Mouse (Mus musculus) embryonic facial prominence, embryonic 14.5 days (tissue): ENCODE data around the gene Svs1. TPM values are rescaled to one million over a fixed set of nuclear protein-coding genes. Genes with fewer than 3 reads are reported as not detected.

Experiments used
- ATAC-seq: fragments of 200-750 bp; cut with Nextera tagmentation; 2 replicates; pipeline ENCODE4 v1.8.0; 2017; ENCODE audit warnings: low read depth, moderate number of reproducible peaks, moderate TSS enrichment
- DNase-seq: peaks from one replicate; pipeline ENCODE4 v3.0.0-alpha.2; 2015; ENCODE audit warnings: low spot score
- H3K27ac ChIP-seq: fragments of 300-500 bp; sonication (generic); replicated peaks from 2 replicates; pipeline ENCODE4 v1.5.1; 2014; ENCODE audit warnings: low read depth, mild to moderate bottlenecking, low read length, moderate library complexity
- H3K27me3 ChIP-seq: fragments of 300-500 bp; sonication (generic); replicated peaks from 2 replicates; pipeline ENCODE4 v1.6.1; 2014; ENCODE audit warnings: low read length; ENCODE audit not compliant: control insufficient read depth, insufficient read depth
- H3K36me3 ChIP-seq: fragments of 300-500 bp; sonication (generic); 2 replicates; pipeline ENCODE4 v1.6.1; 2014; ENCODE audit warnings: low read length, mixed read lengths; ENCODE audit not compliant: control insufficient read depth, insufficient read depth
- H3K4me1 ChIP-seq: fragments of 300-500 bp; sonication (generic); 2 replicates; pipeline ENCODE4 v1.6.1; 2014; ENCODE audit warnings: antibody characterized with exemption, low read length; ENCODE audit not compliant: control insufficient read depth, insufficient read depth
- H3K4me2 ChIP-seq: fragments of 300-500 bp; sonication (generic); 2 replicates; pipeline ENCODE4 v1.6.1; 2014; ENCODE audit warnings: low read depth, mild to moderate bottlenecking, low read length, moderate library complexity, mixed read lengths
- H3K4me3 ChIP-seq: fragments of 300-500 bp; sonication (generic); 2 replicates; pipeline ENCODE4 v1.5.1; 2014; ENCODE audit warnings: low read depth, mild to moderate bottlenecking, low read length
- H3K9ac ChIP-seq: fragments of 300-500 bp; sonication (generic); 2 replicates; pipeline ENCODE4 v1.6.1; 2014; ENCODE audit warnings: low read depth, mild to moderate bottlenecking, low read length, moderate library complexity, mixed read lengths
- H3K9me3 ChIP-seq: fragments of 300-500 bp; sonication (generic); 2 replicates; pipeline ENCODE4 v1.6.1; 2016; ENCODE audit warnings: low read length; ENCODE audit not compliant: control insufficient read depth
- WGBS: fragments of 180-500 bp; shearing (Covaris S2); extraction: QIAGEN DNeasy Blood & Tissue Kit; methylation state at CpG from one replicate; pipeline ENCODE4 v1.1.7; 2014; 5-methylcytosine and 5-hydroxymethylcytosine counted together
- polyA plus RNA-seq: library from polyadenylated mRNA; unstranded; fragments of >200 nt; fragmentation: Nextera tagmentation; extraction: Ambion mirVana; gene quantifications from 2 replicates; pipeline ENCODE4 v1.2.1, GENCODE M21; 2014

The Svs1 gene
- polyA plus RNA-seq, 1 experiment from 2014 or later, result not detected

DNA sequence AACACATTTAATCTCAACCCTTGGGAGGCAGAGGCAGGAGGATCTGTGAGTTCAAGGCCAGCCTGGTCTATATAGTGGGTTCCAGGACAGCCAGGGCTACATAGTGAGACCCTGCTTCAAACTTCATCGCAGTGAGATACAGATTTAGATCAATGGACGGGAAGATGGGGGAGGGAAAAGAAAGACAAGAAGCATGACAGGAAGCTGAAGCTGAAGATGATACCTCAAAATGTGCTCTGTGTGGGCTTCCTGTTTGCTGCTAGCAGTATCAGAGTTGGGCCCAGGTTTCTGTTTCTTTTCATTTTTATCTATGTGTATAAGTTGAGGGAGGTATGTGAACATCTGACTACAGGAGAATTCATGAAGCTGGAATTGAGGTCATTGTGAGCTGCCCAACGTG lies 26.8 kb downstream of the Svs1 start:
- H3K9ac ChIP-seq, result no peak overlapping the region
- H3K27ac ChIP-seq, result no peak overlapping the region
- no peaks in the 10 kb centered on the region for H3K27me3 ChIP-seq
- 77% methylated on average over 3 of the region's 3 CpGs for WGBS
- ATAC-seq (no peak), DNase-seq (no peak)
- H3K4me1 ChIP-seq, result peaks cover 7% of the 10 kb centered on the region; the same call in 1 of the 2 replicates
- no peak overlapping the region for H3K4me3 ChIP-seq
- H3K36me3 ChIP-seq, result no peaks in the 10 kb centered on the region
- H3K4me2 ChIP-seq, result no peak overlapping the region
- H3K9me3 ChIP-seq, result no peaks in the 10 kb centered on the region

DNA sequence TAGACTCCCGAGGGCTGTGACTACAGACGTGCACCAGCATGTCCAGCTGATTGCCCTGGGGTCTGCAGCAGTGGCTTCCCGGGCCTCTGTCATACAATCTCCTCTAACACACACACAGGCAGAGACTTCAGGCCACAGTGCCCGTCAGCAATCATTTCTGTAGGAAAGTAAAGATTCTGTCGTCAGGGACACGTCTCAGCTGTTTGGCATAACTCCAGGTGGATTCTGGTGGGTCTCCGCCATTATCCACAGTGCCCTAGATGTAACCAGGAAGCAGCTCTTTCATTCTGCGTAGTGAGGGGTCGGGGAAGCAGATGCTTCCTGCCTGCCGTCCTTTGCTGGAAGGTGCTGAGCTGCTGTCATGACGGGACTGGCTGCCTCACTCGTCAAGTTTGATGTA lies 30.5 kb downstream of the Svs1 start:
- no peak overlapping the region for H3K4me3 ChIP-seq
- H3K27me3 ChIP-seq, result no peaks in the 10 kb centered on the region
- no peaks in the 10 kb centered on the region for H3K36me3 ChIP-seq
- DNase-seq (peak; percentile 31), ATAC-seq (no peak)
- H3K9me3 ChIP-seq, result no peaks in the 10 kb centered on the region
- H3K4me2 ChIP-seq, result no peak overlapping the region
- H3K27ac ChIP-seq, result no peak overlapping the region
- no peaks in the 10 kb centered on the region for H3K4me1 ChIP-seq
- no peak overlapping the region for H3K9ac ChIP-seq
- WGBS, result 49% methylated on average over 12 of the region's 12 CpGs

DNA sequence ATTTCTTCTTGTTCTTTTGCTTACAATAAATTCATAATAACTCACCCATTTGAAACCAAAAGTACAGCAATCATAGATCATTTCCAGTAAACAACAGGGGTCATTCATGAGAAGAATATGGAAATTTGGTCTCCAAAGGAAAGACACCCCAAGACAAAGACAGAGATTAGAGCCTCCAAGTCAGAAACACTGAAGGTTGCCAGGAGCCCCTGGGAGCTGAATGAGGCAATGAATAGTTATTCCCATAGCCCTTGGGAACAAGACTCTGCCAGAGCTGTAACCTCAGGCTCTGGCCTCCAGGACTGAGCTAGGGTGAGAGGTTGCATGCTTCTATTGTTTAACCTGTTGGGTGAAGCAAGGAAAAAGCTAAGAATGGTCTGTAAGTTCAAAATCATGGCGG lies 32.7 kb downstream of the Svs1 start:
- Histone ChIP-seq H3K4me3 (no peak overlapping the region), H3K36me3 (no peaks in the 10 kb centered on the region), H3K9me3 (no peaks in the 10 kb centered on the region), H3K9ac (no peak overlapping the region), H3K27ac (no peak overlapping the region), H3K4me1 (no peaks in the 10 kb centered on the region), H3K27me3 (no peaks in the 10 kb centered on the region), H3K4me2 (no peak overlapping the region)
- WGBS, result 90% methylated on average over 1 of the region's 1 CpGs
- no peak for ATAC-seq
- DNase-seq, result no peak

DNA sequence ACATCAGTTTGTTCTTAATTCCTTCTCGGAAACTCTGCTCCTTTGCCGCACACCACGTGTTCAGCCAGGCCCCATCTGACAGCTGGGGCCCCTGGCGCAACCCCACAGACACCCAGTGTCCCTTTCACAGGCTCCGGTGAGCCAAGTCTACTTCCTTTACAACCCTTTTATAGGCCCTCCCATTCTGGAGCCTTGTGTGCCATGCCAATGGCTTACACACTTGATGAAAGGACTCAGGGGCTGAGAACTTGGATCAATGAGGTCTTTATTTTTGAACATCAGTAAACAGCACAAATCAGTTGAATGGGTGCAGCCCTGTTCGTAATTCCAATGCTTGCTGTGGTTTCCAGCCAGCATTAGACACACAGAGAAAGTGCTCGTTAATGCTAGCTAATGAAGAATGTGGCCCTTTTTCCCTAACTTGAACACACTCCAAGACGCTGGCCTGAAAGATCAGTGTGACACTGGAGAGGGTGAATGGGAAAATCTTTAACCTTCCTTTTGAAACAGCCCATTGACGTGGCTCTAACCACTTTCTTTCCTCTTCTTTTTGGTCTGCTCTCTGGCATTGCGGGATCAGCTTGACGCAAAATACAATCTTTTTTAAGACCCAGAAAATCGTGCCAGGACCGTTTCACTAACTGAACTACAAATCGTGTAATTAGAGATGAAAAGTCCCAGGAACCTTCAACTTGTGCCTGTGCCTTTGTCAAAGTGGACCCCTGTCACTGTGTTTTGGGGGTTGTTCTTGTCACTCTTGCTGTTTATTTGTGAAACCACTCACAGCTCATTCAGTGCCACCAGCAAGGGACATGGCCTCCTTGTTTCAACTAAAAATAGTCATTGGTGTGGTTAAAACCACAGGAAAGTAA lies 34.7 kb downstream of the Svs1 start:
- Histone ChIP-seq H3K36me3 (no peaks in the 10 kb centered on the region), H3K4me1 (no peaks in the 10 kb centered on the region), H3K9me3 (no peaks in the 10 kb centered on the region), H3K27ac (no peak overlapping the region), H3K4me2 (no peak overlapping the region), H3K4me3 (no peak overlapping the region), H3K27me3 (no peaks in the 10 kb centered on the region), H3K9ac (no peak overlapping the region)
- no peak for ATAC-seq
- 62% methylated on average over 14 of the region's 14 CpGs for WGBS
- DNase-seq, result peak; percentile 29

DNA sequence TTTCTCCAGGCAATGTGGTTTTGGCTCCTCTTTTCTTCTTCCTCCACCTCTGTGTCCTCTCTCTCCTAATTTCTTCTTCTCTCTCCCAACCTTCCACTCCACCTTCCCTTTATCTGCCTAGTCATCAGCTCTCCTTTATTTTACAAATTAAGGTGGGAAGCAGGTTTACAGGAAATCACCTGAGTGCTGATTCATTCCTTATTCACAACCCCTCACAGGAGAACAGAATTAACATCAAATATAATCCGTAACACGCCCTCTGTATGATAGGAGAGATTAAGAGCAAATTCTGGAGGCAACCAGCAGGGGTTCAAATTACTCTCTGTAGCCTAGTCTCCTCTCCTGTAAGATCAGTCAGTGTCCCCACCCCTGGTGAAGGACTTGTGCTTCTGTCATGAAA lies 35.7 kb downstream of the Svs1 start:
- 80% methylated on average over 2 of the region's 2 CpGs for WGBS

DNA sequence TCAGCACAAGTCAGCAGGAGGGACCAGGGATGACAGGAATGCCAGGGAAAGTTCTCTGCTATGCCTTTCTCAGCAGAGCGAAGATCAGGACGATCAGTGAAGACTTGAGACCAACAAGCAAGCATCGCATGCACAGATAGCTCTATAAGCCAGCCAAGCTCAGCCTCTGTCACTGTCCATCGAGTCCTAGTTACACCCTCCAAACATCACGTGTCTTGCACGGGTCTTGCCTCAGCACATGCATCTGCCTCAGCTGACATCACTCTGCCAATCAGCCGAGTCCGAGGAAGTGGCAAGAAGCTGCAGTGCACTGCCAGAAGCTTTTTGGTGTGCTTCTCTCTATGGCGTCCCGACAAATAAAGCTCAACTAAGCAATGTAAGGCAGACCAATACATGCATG lies 36.7 kb downstream of the Svs1 start:
- no peaks in the 10 kb centered on the region for H3K4me1 ChIP-seq
- no peak overlapping the region for H3K4me2 ChIP-seq
- H3K27me3 ChIP-seq, result no peaks in the 10 kb centered on the region
- no peaks in the 10 kb centered on the region for H3K36me3 ChIP-seq
- H3K4me3 ChIP-seq, result no peak overlapping the region
- H3K9me3 ChIP-seq, result no peaks in the 10 kb centered on the region
- WGBS, result 83% methylated on average over 10 of the region's 10 CpGs
- no peak for DNase-seq
- ATAC-seq, result no peak
- H3K9ac ChIP-seq, result no peak overlapping the region
- no peak overlapping the region for H3K27ac ChIP-seq

More for the DNA sequence above, 35.7 kb downstream of the Svs1 start:
- H3K9ac ChIP-seq, result no peak overlapping the region
- no peaks in the 10 kb centered on the region for H3K9me3 ChIP-seq
- ATAC-seq (no peak), DNase-seq (no peak)
- H3K27ac ChIP-seq, result no peak overlapping the region
- H3K4me1 ChIP-seq, result no peaks in the 10 kb centered on the region
- H3K4me3 ChIP-seq, result no peak overlapping the region
- H3K4me2 ChIP-seq, result no peak overlapping the region
- H3K36me3 ChIP-seq, result no peaks in the 10 kb centered on the region
- no peaks in the 10 kb centered on the region for H3K27me3 ChIP-seq

DNA sequence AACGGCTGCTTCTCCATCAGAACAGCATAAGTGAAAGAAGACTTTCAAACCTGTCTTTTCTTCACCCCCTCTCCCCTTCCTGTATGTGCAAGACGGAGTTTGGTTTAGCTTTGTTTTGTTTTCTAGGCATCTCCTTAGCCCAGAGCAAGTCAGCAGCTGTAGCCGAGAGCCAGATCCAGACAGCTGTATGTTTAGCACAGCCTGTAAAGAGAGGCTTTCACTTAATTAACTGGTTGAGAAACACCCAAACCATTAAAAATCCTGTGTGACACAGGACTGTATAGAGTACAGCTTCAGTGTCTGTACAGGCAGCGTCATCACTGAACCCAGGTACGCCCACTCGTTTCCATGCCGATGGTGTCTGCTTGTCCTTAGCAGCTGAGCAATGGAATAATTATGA lies 38.6 kb downstream of the Svs1 start:
- Histone ChIP-seq H3K27ac (no peak overlapping the region), H3K36me3 (no peaks in the 10 kb centered on the region), H3K4me1 (no peaks in the 10 kb centered on the region), H3K9me3 (no peaks in the 10 kb centered on the region), H3K27me3 (no peaks in the 10 kb centered on the region), H3K9ac (no peak overlapping the region), H3K4me2 (no peak overlapping the region), H3K4me3 (no peak overlapping the region)
- ATAC-seq (no peak), DNase-seq (no peak)
- 75% methylated on average over 7 of the region's 7 CpGs for WGBS

DNA sequence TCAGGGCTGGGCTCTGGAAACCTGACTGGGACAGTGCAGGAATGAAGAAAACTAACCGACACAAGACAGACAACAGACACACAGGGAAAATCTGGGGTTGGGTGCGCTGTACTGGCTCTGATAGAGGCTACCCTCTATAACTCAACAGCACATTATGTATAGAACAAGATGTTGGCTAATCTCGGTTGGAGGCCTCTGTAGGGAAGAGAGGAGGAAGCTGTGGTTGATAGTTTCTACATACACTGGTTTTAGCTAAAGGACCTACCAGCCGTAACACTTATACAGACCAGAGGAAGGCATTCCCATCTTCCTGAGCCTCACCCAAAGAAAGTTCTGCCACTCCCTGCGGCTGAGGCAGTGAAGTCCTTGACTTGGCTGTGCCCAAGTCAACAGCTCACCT lies 39.8 kb downstream of the Svs1 start:
- Histone ChIP-seq H3K9ac (no peak overlapping the region), H3K9me3 (no peaks in the 10 kb centered on the region), H3K27me3 (no peaks in the 10 kb centered on the region), H3K36me3 (no peaks in the 10 kb centered on the region), H3K4me3 (no peak overlapping the region), H3K27ac (no peak overlapping the region), H3K4me1 (no peaks in the 10 kb centered on the region), H3K4me2 (no peak overlapping the region)
- no peak for DNase-seq
- 86% methylated on average over 5 of the region's 5 CpGs for WGBS
- no peak for ATAC-seq

DNA sequence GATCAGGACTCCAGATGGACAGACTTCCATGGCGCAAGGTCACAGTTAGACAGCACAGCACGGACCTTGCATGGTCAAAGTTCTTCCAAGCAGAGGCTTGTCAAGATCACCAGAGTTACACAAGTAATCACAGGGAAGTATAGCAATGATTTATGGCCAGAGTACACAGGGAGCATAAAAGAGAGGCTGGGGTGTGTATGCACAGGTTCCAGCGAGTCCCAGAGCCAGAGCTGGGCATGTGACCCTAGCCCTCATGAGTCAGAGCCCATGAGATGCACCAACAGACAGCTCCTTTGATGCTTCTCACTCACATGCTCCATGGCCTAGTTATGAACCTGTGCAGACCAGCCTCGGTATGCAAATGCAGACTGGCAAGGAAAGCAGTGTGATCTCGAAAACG lies 41.4 kb downstream of the Svs1 start:
- H3K9ac ChIP-seq, result no peak overlapping the region
- H3K9me3 ChIP-seq, result no peaks in the 10 kb centered on the region
- WGBS, result 81% methylated on average over 6 of the region's 6 CpGs
- no peak overlapping the region for H3K4me3 ChIP-seq
- H3K4me1 ChIP-seq, result no peaks in the 10 kb centered on the region
- H3K4me2 ChIP-seq, result no peak overlapping the region
- DNase-seq, result no peak
- H3K27ac ChIP-seq, result no peak overlapping the region
- no peak for ATAC-seq
- no peaks in the 10 kb centered on the region for H3K27me3 ChIP-seq
- H3K36me3 ChIP-seq, result no peaks in the 10 kb centered on the region
